Mouse (Mus musculus) erythroblast, embryonic 14.5 days (primary cell): Measurements from ENCODE around the gene Ddb2.

ENCODE experiments used
- GATA1 ChIP-seq: IDR thresholded peaks from 2 replicates; pipeline ENCODE4 v1.6.1; 2012; ENCODE audit warnings: low read length, inconsistent platforms, mixed read lengths
- TAL1 ChIP-seq: IDR thresholded peaks from 3 replicates; pipeline ENCODE4 v1.6.1; 2012; ENCODE audit warnings: low read length, inconsistent platforms, mixed read lengths

GRCm38 (mm10) chr2:91176234-91176633 is 60.5 kb downstream of the Ddb2 start:
- TF ChIP-seq TAL1 (no peak), GATA1 (no peak)
